In genomic region chr16:18288166-18288565, GRCm38 (mm10) we compare ENCODE assay signal across 8 mouse cellular contexts. TPM values are rescaled to one million over a fixed set of nuclear protein-coding genes. Genes with fewer than 3 reads are reported as not detected.
DNase-seq lines count a peak whose midpoint lies in the region; ATAC-seq and TF ChIP-seq lines count a peak whose summit lies in the region.

No protein-coding gene starts in this region.

- no peak for TF ChIP-seq POLR2A in bone marrow macrophage, adult 2 months (IDR thresholded peaks at IDR 0.05; ENCODE audit: borderline replicate concordance, low read depth, low read length)
- TF ChIP-seq POLR2A in olfactory bulb, adult 2 months (IDR thresholded peaks at IDR 0.05; ENCODE audit: insufficient read depth, low read depth, low read length), result no peak

- H3K9me3 ChIP-seq in lung, embryonic 15.5 days, result no peaks in the 10 kb centered on the region
- H3K9me3 ChIP-seq in forebrain, embryonic 14.5 days (replicated peaks; ENCODE audit: control insufficient read depth, low read length), result no peaks in the 10 kb centered on the region
- no peaks in the 10 kb centered on the region for H3K9me3 ChIP-seq in limb, embryonic 13.5 days

- H3K27ac ChIP-seq in lung, embryonic 15.5 days, result peak overlapping the region; percentile 95; the same call in 1 of the 2 replicates
- H3K27ac ChIP-seq in bone marrow macrophage, adult 2 months (ENCODE audit: insufficient read depth, low read depth, low read length), result peak overlapping the region; percentile 12; the same call in 1 of the 2 replicates
- no peak overlapping the region for H3K27ac ChIP-seq in forebrain, embryonic 14.5 days (ENCODE audit: low read depth, low read length)
- peak overlapping the region; percentile 89; the same call in 1 of the 2 replicates for H3K27ac ChIP-seq in limb, embryonic 13.5 days
- no peak overlapping the region for H3K27ac ChIP-seq in olfactory bulb, adult 2 months (ENCODE audit: insufficient read depth, low read depth, low read length)

- H3K4me1 ChIP-seq in lung, embryonic 15.5 days, result peaks cover 22% of the 10 kb centered on the region
- H3K4me1 ChIP-seq in bone marrow macrophage, adult 2 months (ENCODE audit: control insufficient read depth, insufficient read depth, low read length), result peaks cover 15% of the 10 kb centered on the region
- peaks cover 22% of the 10 kb centered on the region for H3K4me1 ChIP-seq in forebrain, embryonic 14.5 days (ENCODE audit: control insufficient read depth, insufficient read depth, low read length)
- H3K4me1 ChIP-seq in limb, embryonic 13.5 days, result peaks cover 29% of the 10 kb centered on the region
- peaks cover 3% of the 10 kb centered on the region for H3K4me1 ChIP-seq in olfactory bulb, adult 2 months (ENCODE audit: control insufficient read depth, insufficient read depth, low read length)

- DNase-seq in lung, adult 18-20 months, result no peak
- DNase-seq in forebrain, embryonic 14.5 days (ENCODE audit: low spot score), result peak; percentile 16
- DNase-seq in layer of hippocampus, adult 9-10 months (ENCODE audit: low spot score), result no peak
- DNase-seq in right cerebral cortex, adult 18-20 months, result no peak

- no peak for TF ChIP-seq CTCF in bone marrow macrophage, adult 2 months (IDR thresholded peaks at IDR 0.05; ENCODE audit: low read depth, low read length)
- TF ChIP-seq CTCF in olfactory bulb, adult 2 months (IDR thresholded peaks at IDR 0.05; ENCODE audit: insufficient read depth, low read depth, low read length), result no peak

- no peak for ATAC-seq in lung, embryonic 15.5 days (ENCODE audit: borderline replicate concordance, extremely low read depth, low FRiP score, low TSS enrichment)
- no peak for ATAC-seq in forebrain, embryonic 14.5 days
- no peak for ATAC-seq in limb, embryonic 13.5 days (ENCODE audit: low FRiP score, low read depth)

- peak overlapping the region; percentile 94 for H3K4me3 ChIP-seq in lung, embryonic 15.5 days
- peak overlapping the region; percentile 74 for H3K4me3 ChIP-seq in bone marrow macrophage, adult 2 months (ENCODE audit: insufficient read depth, low read length)
- peak overlapping the region; percentile 93 for H3K4me3 ChIP-seq in forebrain, embryonic 14.5 days (ENCODE audit: low read depth, low read length)
- H3K4me3 ChIP-seq in limb, embryonic 13.5 days, result peak overlapping the region; percentile 96
- peak overlapping the region; percentile 93 for H3K4me3 ChIP-seq in olfactory bulb, adult 2 months (ENCODE audit: insufficient read depth, low read depth, low read length)

- H3K9ac ChIP-seq in lung, embryonic 15.5 days, result peak overlapping the region; percentile 96
- H3K9ac ChIP-seq in forebrain, embryonic 14.5 days (ENCODE audit: low read length), result peak overlapping the region; percentile 97
- H3K9ac ChIP-seq in limb, embryonic 13.5 days, result peak overlapping the region; percentile 99

- H3K4me2 ChIP-seq in lung, embryonic 15.5 days, result peak overlapping the region; percentile 91
- H3K4me2 ChIP-seq in forebrain, embryonic 14.5 days (ENCODE audit: low read length), result peak overlapping the region; percentile 75
- peak overlapping the region; percentile 96 for H3K4me2 ChIP-seq in limb, embryonic 13.5 days (replicated peaks)

- 3% methylated on average over 4 of the region's 4 CpGs for WGBS in lung, embryonic 15.5 days
- WGBS in forebrain, embryonic 14.5 days, result under 1% methylated on average over 4 of the region's 4 CpGs
- WGBS in limb, embryonic 13.5 days, result 3% methylated on average over 4 of the region's 4 CpGs
- WGBS in olfactory bulb, adult 2 months, result 2% methylated on average over 4 of the region's 4 CpGs

- no peaks in the 10 kb centered on the region for H3K27me3 ChIP-seq in lung, embryonic 15.5 days
- no peaks in the 10 kb centered on the region for H3K27me3 ChIP-seq in forebrain, embryonic 14.5 days (replicated peaks; ENCODE audit: control insufficient read depth, insufficient read depth, low read length)
- H3K27me3 ChIP-seq in limb, embryonic 13.5 days, result no peaks in the 10 kb centered on the region

- peaks cover 26% of the 10 kb centered on the region for H3K36me3 ChIP-seq in lung, embryonic 15.5 days
- H3K36me3 ChIP-seq in forebrain, embryonic 14.5 days (ENCODE audit: control insufficient read depth, insufficient read depth, low read length), result peaks cover 36% of the 10 kb centered on the region
- H3K36me3 ChIP-seq in limb, embryonic 13.5 days, result peaks cover 24% of the 10 kb centered on the region

RNA-seq across cellular contexts. Expression of gene Dgcr8, which starts 0.9 kb away (rescaled TPM):
- 28.5 and 32.2 TPM in 2 replicates for polyA plus RNA-seq in lung, embryonic 15.5 days (2015; fragmentation: Nextera tagmentation; extraction: Ambion mirVana)
- 19.8 and 21.4 TPM in 2 replicates for polyA plus RNA-seq in bone marrow macrophage, adult 2 months (2012; ENCODE audit: insufficient read depth, insufficient read length, missing spikeins)
- polyA plus RNA-seq in forebrain, embryonic 14.5 days (2014; fragmentation: Nextera tagmentation; extraction: Ambion mirVana), result 26.3 and 31.3 TPM in 2 replicates
- polyA plus RNA-seq in limb, embryonic 13.5 days (2015; fragmentation: Nextera tagmentation; extraction: Ambion mirVana), result 40.0 and 41.9 TPM in 2 replicates
- not detected in 2 replicates for polyA plus RNA-seq in olfactory bulb, adult 2 months (2012; ENCODE audit: insufficient read depth, insufficient read length, low replicate concordance, missing spikeins)

RNA-seq across cellular contexts. Expression of gene Gm49776, which starts 30.0 kb away (rescaled TPM):
- polyA plus RNA-seq in lung, embryonic 15.5 days (2015; fragmentation: Nextera tagmentation; extraction: Ambion mirVana), result 2.1 and 2.4 TPM in 2 replicates
- polyA plus RNA-seq in bone marrow macrophage, adult 2 months (2012; ENCODE audit: insufficient read depth, insufficient read length, missing spikeins), result 5.3 and 11.4 TPM in 2 replicates
- 1.8 TPM in 1 of 2 replicates, not detected in the other for polyA plus RNA-seq in forebrain, embryonic 14.5 days (2014; fragmentation: Nextera tagmentation; extraction: Ambion mirVana)
- 3.5 TPM in 1 of 2 replicates, not detected in the other for polyA plus RNA-seq in limb, embryonic 13.5 days (2015; fragmentation: Nextera tagmentation; extraction: Ambion mirVana)
- not detected in 2 replicates for polyA plus RNA-seq in olfactory bulb, adult 2 months (2012; ENCODE audit: insufficient read depth, insufficient read length, low replicate concordance, missing spikeins)

RNA-seq across cellular contexts. Expression of gene Ranbp1, which starts 39.6 kb away (rescaled TPM):
- polyA plus RNA-seq in lung, embryonic 15.5 days (2015; fragmentation: Nextera tagmentation; extraction: Ambion mirVana), result 580 and 615 TPM in 2 replicates
- polyA plus RNA-seq in bone marrow macrophage, adult 2 months (2012; ENCODE audit: insufficient read depth, insufficient read length, missing spikeins), result 85.0 and 105 TPM in 2 replicates
- 527 and 537 TPM in 2 replicates for polyA plus RNA-seq in forebrain, embryonic 14.5 days (2014; fragmentation: Nextera tagmentation; extraction: Ambion mirVana)
- polyA plus RNA-seq in limb, embryonic 13.5 days (2015; fragmentation: Nextera tagmentation; extraction: Ambion mirVana), result 641 and 645 TPM in 2 replicates
- polyA plus RNA-seq in olfactory bulb, adult 2 months (2012; ENCODE audit: insufficient read depth, insufficient read length, low replicate concordance, missing spikeins), result not detected in 2 replicates

RNA-seq across cellular contexts. Expression of gene Trmt2a, which starts 39.7 kb away (rescaled TPM):
- polyA plus RNA-seq in lung, embryonic 15.5 days (2015; fragmentation: Nextera tagmentation; extraction: Ambion mirVana), result 103 and 106 TPM in 2 replicates
- polyA plus RNA-seq in bone marrow macrophage, adult 2 months (2012; ENCODE audit: insufficient read depth, insufficient read length, missing spikeins), result 64.4 and 64.9 TPM in 2 replicates
- 95.0 and 95.4 TPM in 2 replicates for polyA plus RNA-seq in forebrain, embryonic 14.5 days (2014; fragmentation: Nextera tagmentation; extraction: Ambion mirVana)
- polyA plus RNA-seq in limb, embryonic 13.5 days (2015; fragmentation: Nextera tagmentation; extraction: Ambion mirVana), result 111 and 113 TPM in 2 replicates
- not detected in 2 replicates for polyA plus RNA-seq in olfactory bulb, adult 2 months (2012; ENCODE audit: insufficient read depth, insufficient read length, low replicate concordance, missing spikeins)

RNA-seq across cellular contexts. Expression of gene Zdhhc8, which starts 53.2 kb away (rescaled TPM):
- polyA plus RNA-seq in lung, embryonic 15.5 days (2015; fragmentation: Nextera tagmentation; extraction: Ambion mirVana), result 19.7 and 20.6 TPM in 2 replicates
- 10.8 and 14.3 TPM in 2 replicates for polyA plus RNA-seq in bone marrow macrophage, adult 2 months (2012; ENCODE audit: insufficient read depth, insufficient read length, missing spikeins)
- polyA plus RNA-seq in forebrain, embryonic 14.5 days (2014; fragmentation: Nextera tagmentation; extraction: Ambion mirVana), result 5.9 and 10.2 TPM in 2 replicates
- polyA plus RNA-seq in limb, embryonic 13.5 days (2015; fragmentation: Nextera tagmentation; extraction: Ambion mirVana), result 18.7 and 21.2 TPM in 2 replicates
- not detected in 2 replicates for polyA plus RNA-seq in olfactory bulb, adult 2 months (2012; ENCODE audit: insufficient read depth, insufficient read length, low replicate concordance, missing spikeins)

Comparison
In these comparisons a context has a peak if more than half of its experiments do, and no peak if none do; other contexts are left out.
1. H3K27ac ChIP-seq: peak in lung, embryonic 15.5 days (single experiment), bone marrow macrophage, adult 2 months (single experiment) and limb, embryonic 13.5 days (single experiment); none in forebrain, embryonic 14.5 days (single experiment) and olfactory bulb, adult 2 months (single experiment).
2. RNA of gene Ranbp1, which starts 39.6 kb away (polyA plus RNA-seq): 641 to 645 TPM in limb, embryonic 13.5 days, 580 to 615 TPM in lung, embryonic 15.5 days, 527 to 537 TPM in forebrain, embryonic 14.5 days and 85.0 to 105 TPM in bone marrow macrophage, adult 2 months; not detected in olfactory bulb, adult 2 months; every median in the first group is over 10 times any median in the second.
3. Peak in every context shown above with its lines, with median percentiles within 50 percentile points of each other: H3K4me2 ChIP-seq, H3K4me3 ChIP-seq and H3K9ac ChIP-seq.